Mouse (Mus musculus) megakaryocyte, embryonic 14.5 days (primary cell): ENCODE measurements at regions not wholly inside any gene's neighbourhood (a gene's known extent, or its start where the extent isn't known, plus 50 kb on each side); places are given as distances from the start of the nearest gene placed in this dataset.

Source experiments
- FLI1 ChIP-seq: IDR thresholded peaks from 2 replicates; pipeline ENCODE4 v1.6.1; 2012; ENCODE audit warnings: low read length, inconsistent platforms, mixed read lengths
- GATA1 ChIP-seq: IDR thresholded peaks from 3 replicates; pipeline ENCODE4 v1.6.1; 2012; ENCODE audit warnings: mixed read lengths, low read length, inconsistent platforms, borderline replicate concordance

- TF ChIP-seq GATA1 = no peak
- TF ChIP-seq FLI1 = no peak
Measured at GRCm38 (mm10) chr13:52015066-52015465, 168.6 kb downstream of the Gadd45g start.
